Mouse (Mus musculus): Measurements from ENCODE around the gene Wnt5b. TPM values are rescaled to one million over a fixed set of nuclear protein-coding genes. Genes with fewer than 3 reads are reported as not detected.

Gene Wnt5b
- polyA plus RNA-seq, 1 experiment from 2014 or later: 0.30 TPM

- WGBS (ENCODE audit: insufficient replicate concordance): 50% methylated on average over 6 of the region's 6 CpGs
- Histone ChIP-seq H3K4me3 (replicated peaks) (no peak overlapping the region), H3K27ac (replicated peaks) (no peak overlapping the region), H3K9ac (no peak overlapping the region), H3K36me3 (replicated peaks) (no peaks in the 10 kb centered on the region), H3K4me1 (replicated peaks) (peaks cover 9% of the 10 kb centered on the region; the same call in 1 of the 2 replicates), H3K27me3 (no peaks in the 10 kb centered on the region), H3K9me3 (replicated peaks) (no peaks in the 10 kb centered on the region), H3K4me2 (no peak overlapping the region)
- no peak for ATAC-seq (ENCODE audit: insufficient read depth)
Observed at GRCm38 (mm10) chr6:119431751-119432324, 112.3 kb downstream of the Wnt5b start.

GRCm38 (mm10) chr6:119430508-119430907, 113.6 kb downstream of the Wnt5b start:
- no peaks in the 10 kb centered on the region for H3K9me3 ChIP-seq (replicated peaks)
- H3K4me3 ChIP-seq (replicated peaks): no peak overlapping the region
- no peak for ATAC-seq (ENCODE audit: insufficient read depth)
- no peaks in the 10 kb centered on the region for H3K27me3 ChIP-seq
- no peak overlapping the region for H3K27ac ChIP-seq (replicated peaks)
- H3K4me1 ChIP-seq (replicated peaks): peaks cover 9% of the 10 kb centered on the region; the same call in 1 of the 2 replicates
- no peak overlapping the region for H3K4me2 ChIP-seq
- WGBS (ENCODE audit: insufficient replicate concordance): 30% methylated on average over 2 of the region's 2 CpGs
- no peak overlapping the region for H3K9ac ChIP-seq
- no peaks in the 10 kb centered on the region for H3K36me3 ChIP-seq (replicated peaks)

- Histone ChIP-seq H3K27ac (replicated peaks) (no peak overlapping the region), H3K9me3 (replicated peaks) (no peaks in the 10 kb centered on the region), H3K27me3 (no peaks in the 10 kb centered on the region), H3K4me3 (replicated peaks) (no peak overlapping the region), H3K4me1 (replicated peaks) (0 out of 2 replicates have a peak, but pooled peaks cover 1% of the 10 kb centered on the region), H3K4me2 (no peak overlapping the region), H3K36me3 (replicated peaks) (no peaks in the 10 kb centered on the region), H3K9ac (no peak overlapping the region)
- WGBS (ENCODE audit: insufficient replicate concordance): 84% methylated on average over 13 of the region's 13 CpGs
- no peak for ATAC-seq (ENCODE audit: insufficient read depth)
Observed at GRCm38 (mm10) chr6:119429311-119429710, 114.8 kb downstream of the Wnt5b start.

- no peak overlapping the region for H3K9ac ChIP-seq
- H3K27me3 ChIP-seq: no peaks in the 10 kb centered on the region
- no peak overlapping the region for H3K27ac ChIP-seq (replicated peaks)
- H3K4me3 ChIP-seq (replicated peaks): no peak overlapping the region
- no peak for ATAC-seq (ENCODE audit: insufficient read depth)
- no peaks in the 10 kb centered on the region for H3K4me1 ChIP-seq (replicated peaks)
- no peak overlapping the region for H3K4me2 ChIP-seq
- no peaks in the 10 kb centered on the region for H3K9me3 ChIP-seq (replicated peaks)
- no peaks in the 10 kb centered on the region for H3K36me3 ChIP-seq (replicated peaks)
- WGBS (ENCODE audit: insufficient replicate concordance): 51% methylated on average over 3 of the region's 3 CpGs
Observed at GRCm38 (mm10) chr6:119428611-119429010, 115.5 kb downstream of the Wnt5b start.

GRCm38 (mm10) chr6:119421001-119421400, 123.1 kb downstream of the Wnt5b start:
- no peak for ATAC-seq (ENCODE audit: insufficient read depth)
- 37% methylated on average over 4 of the region's 4 CpGs for WGBS (ENCODE audit: insufficient replicate concordance)
- H3K4me1 ChIP-seq (replicated peaks): peaks cover 19% of the 10 kb centered on the region
- no peak overlapping the region for H3K4me2 ChIP-seq
- H3K9ac ChIP-seq: no peak overlapping the region
- H3K27ac ChIP-seq (replicated peaks): no peak overlapping the region
- no peaks in the 10 kb centered on the region for H3K27me3 ChIP-seq
- H3K36me3 ChIP-seq (replicated peaks): no peaks in the 10 kb centered on the region
- H3K4me3 ChIP-seq (replicated peaks): no peak overlapping the region
- no peaks in the 10 kb centered on the region for H3K9me3 ChIP-seq (replicated peaks)

- Histone ChIP-seq H3K36me3 (replicated peaks) (no peaks in the 10 kb centered on the region), H3K9me3 (replicated peaks) (no peaks in the 10 kb centered on the region), H3K4me2 (no peak overlapping the region), H3K27me3 (no peaks in the 10 kb centered on the region), H3K4me1 (replicated peaks) (peaks cover 19% of the 10 kb centered on the region), H3K4me3 (replicated peaks) (no peak overlapping the region), H3K9ac (no peak overlapping the region), H3K27ac (replicated peaks) (no peak overlapping the region)
- no peak for ATAC-seq (ENCODE audit: insufficient read depth)
- 70% methylated on average over 5 of the region's 5 CpGs for WGBS (ENCODE audit: insufficient replicate concordance)
Observed at GRCm38 (mm10) chr6:119420357-119420756, 123.8 kb downstream of the Wnt5b start.

- Histone ChIP-seq H3K27ac (replicated peaks) (no peak overlapping the region), H3K9me3 (replicated peaks) (no peaks in the 10 kb centered on the region), H3K27me3 (no peaks in the 10 kb centered on the region), H3K9ac (no peak overlapping the region), H3K4me2 (no peak overlapping the region), H3K4me1 (replicated peaks) (peaks cover 19% of the 10 kb centered on the region), H3K4me3 (replicated peaks) (no peak overlapping the region), H3K36me3 (replicated peaks) (no peaks in the 10 kb centered on the region)
- 71% methylated on average over 7 of the region's 7 CpGs for WGBS (ENCODE audit: insufficient replicate concordance)
- ATAC-seq (ENCODE audit: insufficient read depth): no peak
Observed at GRCm38 (mm10) chr6:119419412-119419811, 124.7 kb downstream of the Wnt5b start.

GRCm38 (mm10) chr6:119418392-119419251, 125.5 kb downstream of the Wnt5b start:
- no peak overlapping the region for H3K9ac ChIP-seq
- no peak for ATAC-seq (ENCODE audit: insufficient read depth)
- no peak overlapping the region for H3K4me2 ChIP-seq
- H3K4me3 ChIP-seq (replicated peaks): no peak overlapping the region
- 61% methylated on average over 7 of the region's 7 CpGs for WGBS (ENCODE audit: insufficient replicate concordance)
- peaks cover 19% of the 10 kb centered on the region for H3K4me1 ChIP-seq (replicated peaks)
- H3K9me3 ChIP-seq (replicated peaks): no peaks in the 10 kb centered on the region
- no peaks in the 10 kb centered on the region for H3K27me3 ChIP-seq
- no peak overlapping the region for H3K27ac ChIP-seq (replicated peaks)
- H3K36me3 ChIP-seq (replicated peaks): no peaks in the 10 kb centered on the region

GRCm38 (mm10) chr6:119417821-119418220, 126.3 kb downstream of the Wnt5b start:
- Histone ChIP-seq H3K9ac (no peak overlapping the region), H3K4me2 (peak overlapping the region; percentile 64; the same call in 1 of the 2 replicates), H3K36me3 (replicated peaks) (no peaks in the 10 kb centered on the region), H3K9me3 (replicated peaks) (no peaks in the 10 kb centered on the region), H3K27ac (replicated peaks) (no peak overlapping the region), H3K4me3 (replicated peaks) (no peak overlapping the region), H3K27me3 (no peaks in the 10 kb centered on the region), H3K4me1 (replicated peaks) (peaks cover 19% of the 10 kb centered on the region)
- 62% methylated on average over 7 of the region's 7 CpGs for WGBS (ENCODE audit: insufficient replicate concordance)
- ATAC-seq (ENCODE audit: insufficient read depth): no peak

GRCm38 (mm10) chr6:119417354-119417753, 126.8 kb downstream of the Wnt5b start, which contains the start of gene Adipor2:
TSS of gene Adipor2 (minus strand) at chr6:119417704.
- ATAC-seq (ENCODE audit: insufficient read depth): peak; percentile 70; the same call in 1 of the 2 replicates
- WGBS (ENCODE audit: insufficient replicate concordance): 1% methylated on average over 12 of the region's 12 CpGs
- H3K9ac ChIP-seq: no peak within 1 kb of the TSS

GRCm38 (mm10) chr6:119416643-119417042, 127.5 kb downstream of the Wnt5b start:
- no peak overlapping the region for H3K27ac ChIP-seq (replicated peaks)
- H3K9me3 ChIP-seq (replicated peaks): no peaks in the 10 kb centered on the region
- peak overlapping the region; percentile 64; the same call in 1 of the 2 replicates for H3K4me2 ChIP-seq
- H3K4me1 ChIP-seq (replicated peaks): peaks cover 19% of the 10 kb centered on the region
- 47% methylated on average over 6 of the region's 6 CpGs for WGBS (ENCODE audit: insufficient replicate concordance)
- no peaks in the 10 kb centered on the region for H3K36me3 ChIP-seq (replicated peaks)
- no peak for ATAC-seq (ENCODE audit: insufficient read depth)
- H3K27me3 ChIP-seq: no peaks in the 10 kb centered on the region
- peak overlapping the region; percentile 32; the same call in 1 of the 2 replicates for H3K4me3 ChIP-seq (replicated peaks)
- no peak overlapping the region for H3K9ac ChIP-seq

More at GRCm38 (mm10) chr6:119417354-119417753, 126.8 kb downstream of the Wnt5b start, which contains the start of gene Adipor2:
- H3K4me3 ChIP-seq (replicated peaks): peak within 1 kb of the TSS; percentile 32
- no peaks in the 10 kb centered on the region for H3K36me3 ChIP-seq (replicated peaks)
- peak within 1 kb of the TSS; percentile 64 for H3K4me2 ChIP-seq
- H3K27ac ChIP-seq (replicated peaks): no peak within 1 kb of the TSS
- H3K9me3 ChIP-seq (replicated peaks): no peaks in the 10 kb centered on the region
- no peaks in the 10 kb centered on the region for H3K27me3 ChIP-seq
- peaks cover 19% of the 10 kb centered on the region for H3K4me1 ChIP-seq (replicated peaks)
